Mouse (Mus musculus): ENCODE measurements around the gene Ccsap. TPM values are rescaled to one million over a fixed set of nuclear protein-coding genes. Genes with fewer than 3 reads are reported as not detected.

The Ccsap gene
- total RNA-seq, 2 experiments from 2014 or later, result 0.57 to 0.93 TPM

- DNase-seq, result no peak
Observed at GRCm38 (mm10) chr8:123880271-123880670, 20.3 kb upstream of the Ccsap start.

- no peak for DNase-seq
Observed at GRCm38 (mm10) chr8:123877865-123878264, 17.9 kb upstream of the Ccsap start.

- DNase-seq, result no peak
Observed at GRCm38 (mm10) chr8:123874324-123874723, 14.3 kb upstream of the Ccsap start.

GRCm38 (mm10) chr8:123873364-123873763 is 13.4 kb upstream of the Ccsap start:
- no peak for DNase-seq

- peak; percentile 47 to 59 for DNase-seq
Observed at GRCm38 (mm10) chr8:123872048-123872447, 12.0 kb upstream of the Ccsap start.

- DNase-seq, result no peak
Observed at GRCm38 (mm10) chr8:123866971-123867370, 7.0 kb upstream of the Ccsap start.

- no peak for DNase-seq
Observed at GRCm38 (mm10) chr8:123865786-123866185, 5.8 kb upstream of the Ccsap start.

- DNase-seq, result no peak
Observed at GRCm38 (mm10) chr8:123860386-123860785, 377 bp upstream of the Ccsap start.

- peak; percentile 93 to 94 for DNase-seq
Observed at GRCm38 (mm10) chr8:123858941-123859647, 915 bp downstream of the Ccsap start.

- peak in 1 of 2 experiments; percentile 7 for DNase-seq
Observed at GRCm38 (mm10) chr8:123858574-123858940, 1.5 kb downstream of the Ccsap start.

GRCm38 (mm10) chr8:123857361-123857760 is 2.6 kb downstream of the Ccsap start:
- no peak for DNase-seq

GRCm38 (mm10) chr8:123854733-123855475 is 5.1 kb downstream of the Ccsap start:
- DNase-seq, result no peak

- no peak for DNase-seq
Observed at GRCm38 (mm10) chr8:123854252-123854651, 5.8 kb downstream of the Ccsap start.

GRCm38 (mm10) chr8:123851590-123851989 is 8.4 kb downstream of the Ccsap start:
- no peak for DNase-seq

- DNase-seq, result no peak
Observed at GRCm38 (mm10) chr8:123849352-123849751, 10.7 kb downstream of the Ccsap start.

- no peak for DNase-seq
Observed at GRCm38 (mm10) chr8:123847546-123847945, 12.5 kb downstream of the Ccsap start.

GRCm38 (mm10) chr8:123846509-123846908 is 13.5 kb downstream of the Ccsap start:
- no peak for DNase-seq

GRCm38 (mm10) chr8:123845991-123846390 is 14.0 kb downstream of the Ccsap start:
- no peak for DNase-seq

GRCm38 (mm10) chr8:123845114-123845513 is 14.9 kb downstream of the Ccsap start:
- DNase-seq, result no peak

GRCm38 (mm10) chr8:123844341-123844740 is 15.7 kb downstream of the Ccsap start:
- no peak for DNase-seq

GRCm38 (mm10) chr8:123842086-123842485 is 17.9 kb downstream of the Ccsap start:
- no peak for DNase-seq

GRCm38 (mm10) chr8:123840578-123841345 is 19.2 kb downstream of the Ccsap start:
- no peak for DNase-seq

- DNase-seq, result peak in 1 of 2 experiments; percentile 23
Observed at GRCm38 (mm10) chr8:123838496-123838895, 21.5 kb downstream of the Ccsap start.

Measured in heart, adult 18-20 months (tissue).